Mouse (Mus musculus) liver, adult 2 months (tissue): ENCODE measurements at regions not wholly inside any gene's neighbourhood (a gene's known extent, or its start where the extent isn't known, plus 50 kb on each side); places are given as distances from the start of the nearest gene placed in this dataset.

Experiments
- DNase-seq: peaks from one replicate; pipeline ENCODE4 v3.0.0-alpha.2; 2011; ENCODE audit warnings: low read depth, low spot score; ENCODE audit errors: extremely low read depth
- H3K27ac ChIP-seq: fragments of 200-500 bp; replicated peaks from 2 replicates; pipeline ENCODE4 v1.5.1; 2012; ENCODE audit warnings: low read depth, mild to moderate bottlenecking, control low read depth, inconsistent platforms, low read length; ENCODE audit not compliant: insufficient read depth
- H3K27me3 ChIP-seq: fragments of 200-500 bp; 2 replicates; pipeline ENCODE4 v1.6.1; 2012; ENCODE audit warnings: mild to moderate bottlenecking, moderate library complexity, low read length, inconsistent platforms; ENCODE audit not compliant: control insufficient read depth, insufficient read depth
- H3K36me3 ChIP-seq: fragments of 200-500 bp; 2 replicates; pipeline ENCODE4 v1.6.1; 2012; ENCODE audit warnings: low read length, inconsistent platforms; ENCODE audit not compliant: control insufficient read depth, insufficient read depth
- H3K4me1 ChIP-seq: fragments of 200-500 bp; 2 replicates; pipeline ENCODE4 v1.6.1; 2011; ENCODE audit warnings: low read length; ENCODE audit not compliant: control insufficient read depth, insufficient read depth
- H3K4me3 ChIP-seq: fragments of 200-500 bp; 2 replicates; pipeline ENCODE4 v1.5.1; 2011; ENCODE audit warnings: low read depth, mild to moderate bottlenecking, control low read depth, low read length, moderate library complexity; ENCODE audit not compliant: insufficient read depth
- H3K79me2 ChIP-seq: fragments of 200-500 bp; 2 replicates; pipeline ENCODE4 v1.6.1; 2012; ENCODE audit warnings: inconsistent platforms, mild to moderate bottlenecking, low read length, moderate library complexity; ENCODE audit not compliant: control insufficient read depth, insufficient read depth
- H3K9ac ChIP-seq: fragments of 200-500 bp; 2 replicates; pipeline ENCODE4 v1.6.1; 2012; ENCODE audit warnings: low read depth, mild to moderate bottlenecking, control low read depth, inconsistent platforms, low read length
- CTCF ChIP-seq: fragments of 200-500 bp; IDR thresholded peaks from 2 replicates; pipeline ENCODE4 v1.5.1; 2011; ENCODE audit warnings: low read depth, low read length, control low read depth
- POLR2A ChIP-seq: fragments of 200-500 bp; IDR thresholded peaks from 2 replicates; pipeline ENCODE4 v1.6.1; 2011; ENCODE audit warnings: low read length, control low read depth; ENCODE audit not compliant: insufficient read depth; ENCODE audit errors: extremely low read depth
- WGBS: fragments of 180-500 bp; shearing (Covaris S2); methylation state at CpG from one replicate; pipeline ENCODE4 v1.1.7; 2018; 5-methylcytosine and 5-hydroxymethylcytosine counted together

- Histone ChIP-seq H3K4me3 (no peak overlapping the region), H3K36me3 (no peaks in the 10 kb centered on the region), H3K27me3 (no peaks in the 10 kb centered on the region), H3K27ac (no peak overlapping the region), H3K4me1 (no peaks in the 10 kb centered on the region), H3K9ac (no peak overlapping the region), H3K79me2 (no peaks in the 10 kb centered on the region)
- TF ChIP-seq CTCF (no peak), POLR2A (no peak)
- no peak for DNase-seq
Measured at GRCm38 (mm10) chr2:108158311-108158710, 867.9 kb downstream of the Kcna4 start.

- WGBS: 82% methylated on average over 3 of the region's 3 CpGs
- Histone ChIP-seq H3K27me3 (no peaks in the 10 kb centered on the region), H3K9ac (no peak overlapping the region), H3K4me3 (no peak overlapping the region), H3K36me3 (no peaks in the 10 kb centered on the region), H3K27ac (no peak overlapping the region), H3K4me1 (no peaks in the 10 kb centered on the region), H3K79me2 (no peaks in the 10 kb centered on the region)
- TF ChIP-seq POLR2A (no peak), CTCF (no peak)
- DNase-seq: no peak
Measured at GRCm38 (mm10) chr2:108160865-108161264, 870.4 kb downstream of the Kcna4 start.

- no peaks in the 10 kb centered on the region for H3K36me3 ChIP-seq
- no peaks in the 10 kb centered on the region for H3K4me1 ChIP-seq
- no peak overlapping the region for H3K27ac ChIP-seq
- no peaks in the 10 kb centered on the region for H3K27me3 ChIP-seq
- H3K4me3 ChIP-seq: no peak overlapping the region
- no peak for DNase-seq
- H3K79me2 ChIP-seq: no peaks in the 10 kb centered on the region
- TF ChIP-seq CTCF: no peak
- TF ChIP-seq POLR2A: no peak
- H3K9ac ChIP-seq: no peak overlapping the region
- WGBS: 81% methylated on average over 1 of the region's 1 CpGs
Measured at GRCm38 (mm10) chr2:108165085-108165484, 874.6 kb downstream of the Kcna4 start.
